Mouse (Mus musculus): ENCODE data around the gene St3gal6.
A peak's percentile ranks its signal among the peaks of the same experiment; 100 is the strongest.
"Not testable (repeated sequence)": the region's sequence is repeated elsewhere in the genome, so short reads cannot be mapped to it uniquely, and the experiment has no call there.

Gene St3gal6

GRCm38 (mm10) chr16:58474875-58475274, 49.2 kb downstream of the St3gal6 start:
- DNase-seq, result no peak

GRCm38 (mm10) chr16:58470841-58471240, 53.2 kb downstream of the St3gal6 start:
- no peak for DNase-seq

GRCm38 (mm10) chr16:58470061-58470460, 54.0 kb downstream of the St3gal6 start:
- no peak for DNase-seq

GRCm38 (mm10) chr16:58465412-58465811, 58.6 kb downstream of the St3gal6 start:
- no peak for DNase-seq

- no peak for DNase-seq
Observed at GRCm38 (mm10) chr16:58464051-58464450, 60.0 kb downstream of the St3gal6 start.

GRCm38 (mm10) chr16:58462519-58462918, 61.5 kb downstream of the St3gal6 start:
- no peak for DNase-seq

- no peak for DNase-seq
Observed at GRCm38 (mm10) chr16:58461856-58462518, 62.1 kb downstream of the St3gal6 start.

- DNase-seq, result no peak
Observed at GRCm38 (mm10) chr16:58460386-58460785, 63.7 kb downstream of the St3gal6 start.

- not testable (repeated sequence) for DNase-seq
Observed at GRCm38 (mm10) chr16:58459966-58460365, 64.1 kb downstream of the St3gal6 start.

GRCm38 (mm10) chr16:58456991-58457390, 67.1 kb downstream of the St3gal6 start:
- DNase-seq, result peak; percentile 62

GRCm38 (mm10) chr16:58456445-58456844, 67.6 kb downstream of the St3gal6 start:
- no peak for DNase-seq

GRCm38 (mm10) chr16:58455118-58455517, 68.9 kb downstream of the St3gal6 start:
- no peak for DNase-seq

GRCm38 (mm10) chr16:58454617-58455016, 69.4 kb downstream of the St3gal6 start:
- peak; percentile 80 for DNase-seq

- DNase-seq, result no peak
Observed at GRCm38 (mm10) chr16:58453820-58454219, 70.2 kb downstream of the St3gal6 start.

GRCm38 (mm10) chr16:58453138-58453537, 70.9 kb downstream of the St3gal6 start:
- DNase-seq, result peak; percentile 60

GRCm38 (mm10) chr16:58451647-58452046, 72.4 kb downstream of the St3gal6 start:
- DNase-seq, result no peak

GRCm38 (mm10) chr16:58450648-58451047, 73.4 kb downstream of the St3gal6 start:
- no peak for DNase-seq

- peak; percentile 54 for DNase-seq
Observed at GRCm38 (mm10) chr16:58449073-58449472, 75.0 kb downstream of the St3gal6 start.

GRCm38 (mm10) chr16:58446281-58447259, 77.5 kb downstream of the St3gal6 start:
- no peak for DNase-seq

- peak; percentile 45 for DNase-seq
Observed at GRCm38 (mm10) chr16:58444735-58445134, 79.3 kb downstream of the St3gal6 start.

GRCm38 (mm10) chr16:58432384-58432783, 91.7 kb downstream of the St3gal6 start:
- DNase-seq, result no peak

- DNase-seq, result no peak
Observed at GRCm38 (mm10) chr16:58430246-58430645, 93.8 kb downstream of the St3gal6 start.

GRCm38 (mm10) chr16:58421696-58422354, 102.2 kb downstream of the St3gal6 start:
- no peak for DNase-seq

All from liver (tissue).